ENCODE assay signal across 10 mouse cellular contexts in genomic region chr4:98789133-98789765, GRCm38 (mm10). TPM values are rescaled to one million over a fixed set of nuclear protein-coding genes. Genes with fewer than 3 reads are reported as not detected.
DNase-seq lines count a peak whose midpoint lies in the region; ATAC-seq and TF ChIP-seq lines count a peak whose summit lies in the region.
"Had no signal": no experiment of that assay in that cellular context is flagged by ENCODE, and none has a peak within 500 bp of the region (broad histone marks: within the 10 kb centered on the region; RNA-seq: fewer than 3 reads in every experiment).

No protein-coding gene starts in this region.

- H3K27ac ChIP-seq in heart, embryonic 12.5 days (ENCODE audit: poor library complexity, severe bottlenecking): no peak overlapping the region
- H3K27ac ChIP-seq in hindbrain, embryonic 15.5 days (replicated peaks): peak overlapping the region; percentile 30; the same call in 1 of the 2 replicates
- H3K27ac ChIP-seq in midbrain, embryonic 11.5 days (ENCODE audit: low read depth, low read length): no peak overlapping the region

- TF ChIP-seq POLR2A in brain, embryonic 14.5 days (IDR thresholded peaks at IDR 0.05; ENCODE audit: borderline replicate concordance, extremely low read depth, insufficient read depth, insufficient read length, poor library complexity, severe bottlenecking): no peak

- H3K4me2 ChIP-seq in heart, embryonic 12.5 days: peak overlapping the region; percentile 66
- H3K4me2 ChIP-seq in hindbrain, embryonic 15.5 days: peak overlapping the region; percentile 51
- H3K4me2 ChIP-seq in midbrain, embryonic 11.5 days: peak overlapping the region; percentile 51

- intact Hi-C loops in heart, postnatal 25 days (cut with DNase I): no loop called here

- H3K4me1 ChIP-seq in heart, embryonic 12.5 days (replicated peaks): peaks cover 12% of the 10 kb centered on the region
- H3K4me1 ChIP-seq in hindbrain, embryonic 15.5 days (replicated peaks): peaks cover 11% of the 10 kb centered on the region
- H3K4me1 ChIP-seq in midbrain, embryonic 11.5 days (ENCODE audit: control insufficient read depth, insufficient read depth, low read length): peaks cover 6% of the 10 kb centered on the region

- peak overlapping the region; percentile 8; the same call in 1 of the 2 replicates for H3K9ac ChIP-seq in heart, embryonic 12.5 days
- no peak overlapping the region for H3K9ac ChIP-seq in hindbrain, embryonic 15.5 days
- peak overlapping the region; percentile 54; the same call in 1 of the 2 replicates for H3K9ac ChIP-seq in midbrain, embryonic 11.5 days (ENCODE audit: low read length)

- H3K4me3 ChIP-seq in heart, embryonic 12.5 days: peak overlapping the region; percentile 45
- peak overlapping the region; percentile 14 for H3K4me3 ChIP-seq in hindbrain, embryonic 15.5 days
- H3K4me3 ChIP-seq in midbrain, embryonic 11.5 days (ENCODE audit: low read depth, low read length): peak overlapping the region; percentile 19

- no peak for DNase-seq in heart, postnatal 25 days (ENCODE audit: low spot score)
- peak; percentile 42 for DNase-seq in brain, embryonic 14.5 days (ENCODE audit: low read depth)
- DNase-seq in midbrain, embryonic 11.5 days (ENCODE audit: low spot score, missing footprints): no peak
- no peak for DNase-seq in cerebellum, adult 11-12 months
- DNase-seq in gastrocnemius, adult 18-20 months (ENCODE audit: low spot score): no peak
- no peak for DNase-seq in c-Kit-positive CD71-positive TER-119-positive erythroid progenitor cells, embryonic 14.5 days (ENCODE audit: low spot score)

- ATAC-seq in heart, embryonic 12.5 days (ENCODE audit: insufficient number of reproducible peaks, low FRiP score): no peak
- ATAC-seq in hindbrain, embryonic 15.5 days (ENCODE audit: low FRiP score, low read depth): no peak
- ATAC-seq in midbrain, embryonic 11.5 days (ENCODE audit: low FRiP score): no peak; the same call in 1 of the 2 replicates

- H3K36me3 ChIP-seq in heart, embryonic 12.5 days: no peaks in the 10 kb centered on the region
- no peaks in the 10 kb centered on the region for H3K36me3 ChIP-seq in hindbrain, embryonic 15.5 days
- no peaks in the 10 kb centered on the region for H3K36me3 ChIP-seq in midbrain, embryonic 11.5 days (ENCODE audit: control insufficient read depth, insufficient read depth, low read length)

- H3K27me3 ChIP-seq in heart, embryonic 12.5 days (replicated peaks): peaks cover 12% of the 10 kb centered on the region; the same call in 1 of the 2 replicates
- H3K27me3 ChIP-seq in hindbrain, embryonic 15.5 days: no peaks in the 10 kb centered on the region
- H3K27me3 ChIP-seq in midbrain, embryonic 11.5 days (ENCODE audit: control insufficient read depth, insufficient read depth, low read length): no peaks in the 10 kb centered on the region

- no peak for TF ChIP-seq CTCF in brain, embryonic 14.5 days (IDR thresholded peaks at IDR 0.05; ENCODE audit: borderline replicate concordance, extremely low read depth, insufficient read depth, insufficient read length)

- 63% methylated on average over 7 of the region's 7 CpGs for WGBS in heart, embryonic 12.5 days
- WGBS in hindbrain, embryonic 15.5 days: 57% methylated on average over 7 of the region's 7 CpGs
- WGBS in midbrain, embryonic 11.5 days: 80% methylated on average over 7 of the region's 7 CpGs

- H3K9me3 ChIP-seq in heart, embryonic 12.5 days (replicated peaks): no peaks in the 10 kb centered on the region
- H3K9me3 ChIP-seq in hindbrain, embryonic 15.5 days: no peaks in the 10 kb centered on the region
- H3K9me3 ChIP-seq in midbrain, embryonic 11.5 days (ENCODE audit: control insufficient read depth, low read length): no peaks in the 10 kb centered on the region

RNA-seq across cellular contexts. Expression of gene Kank4, which starts 28.1 kb away (rescaled TPM):
- polyA plus RNA-seq in heart, embryonic 12.5 days (2016; fragmentation: Nextera tagmentation; extraction: Ambion mirVana): 0.42 and 0.49 TPM in 2 replicates
- under 1 TPM; 0.52 to 0.61 TPM for total RNA-seq in heart, postnatal 25 days (2021)
- 1.8 and 3.2 TPM in 2 replicates for polyA plus RNA-seq in brain, embryonic 14.5 days (2012; rRNA removed)
- polyA plus RNA-seq in hindbrain, embryonic 15.5 days (2015; fragmentation: Nextera tagmentation; extraction: Ambion mirVana): 0.64 and 0.69 TPM in 2 replicates
- polyA plus RNA-seq in midbrain, embryonic 11.5 days (2014; fragmentation: Nextera tagmentation; extraction: Ambion mirVana): 0.92 and 0.98 TPM in 2 replicates
- 1 to 10 TPM; 1.0 to 1.7 TPM for total RNA-seq in gastrocnemius, adult 18-20 months (2021)

RNA-seq across cellular contexts. Expression of gene I0C0044D17Rik, which starts 34.4 kb away (rescaled TPM):
- not detected in 2 replicates for polyA plus RNA-seq in heart, embryonic 12.5 days (2016; fragmentation: Nextera tagmentation; extraction: Ambion mirVana)
- total RNA-seq in heart, postnatal 25 days (2021): not detected
- polyA plus RNA-seq in brain, embryonic 14.5 days (2012; rRNA removed): not detected in 2 replicates
- polyA plus RNA-seq in hindbrain, embryonic 15.5 days (2015; fragmentation: Nextera tagmentation; extraction: Ambion mirVana): not detected in 2 replicates
- not detected in 2 replicates for polyA plus RNA-seq in midbrain, embryonic 11.5 days (2014; fragmentation: Nextera tagmentation; extraction: Ambion mirVana)
- total RNA-seq in gastrocnemius, adult 18-20 months (2021): not detected
- total RNA-seq: heart, postnatal 4 days had no signal
- polyA plus RNA-seq: small intestine, adult 2 months had no signal
